Mouse (Mus musculus) limb, embryonic 14.5 days (tissue): ENCODE data around the gene Pigp. TPM values are rescaled to one million over a fixed set of nuclear protein-coding genes. Genes with fewer than 3 reads are reported as not detected.

Source experiments
- ATAC-seq: fragments of 200-750 bp; cut with Nextera tagmentation; 2 replicates; pipeline ENCODE4 v1.8.0; 2017; ENCODE audit warnings: low read depth, moderate number of reproducible peaks, moderate TSS enrichment; ENCODE audit not compliant: low FRiP score
- DNase-seq: peaks from one replicate; pipeline ENCODE4 v3.0.0-alpha.2; 2015; ENCODE audit warnings: low spot score
- H3K27ac ChIP-seq: fragments of 300-500 bp; sonication (generic); replicated peaks from 2 replicates; pipeline ENCODE4 v1.5.1; 2014; ENCODE audit warnings: low read depth, mild to moderate bottlenecking, low read length, moderate library complexity, mixed read lengths
- H3K27me3 ChIP-seq: fragments of 300-500 bp; sonication (generic); 2 replicates; pipeline ENCODE4 v1.6.1; 2014; ENCODE audit warnings: low read length, mixed read lengths; ENCODE audit not compliant: control insufficient read depth, insufficient read depth
- H3K36me3 ChIP-seq: fragments of 300-500 bp; sonication (generic); 2 replicates; pipeline ENCODE4 v1.6.1; 2014; ENCODE audit warnings: mild to moderate bottlenecking, low read length, moderate library complexity, mixed read lengths; ENCODE audit not compliant: control insufficient read depth, insufficient read depth
- H3K4me1 ChIP-seq: fragments of 300-500 bp; sonication (generic); 2 replicates; pipeline ENCODE4 v1.6.1; 2014; ENCODE audit warnings: antibody characterized with exemption, low read length, mixed read lengths; ENCODE audit not compliant: control insufficient read depth, insufficient read depth
- H3K4me2 ChIP-seq: fragments of 300-500 bp; sonication (generic); replicated peaks from 2 replicates; pipeline ENCODE4 v1.6.1; 2014; ENCODE audit warnings: low read depth, mild to moderate bottlenecking, low read length, moderate library complexity; ENCODE audit not compliant: severe bottlenecking
- H3K4me3 ChIP-seq: fragments of 300-500 bp; sonication (generic); replicated peaks from 2 replicates; pipeline ENCODE4 v1.5.1; 2014; ENCODE audit warnings: low read length
- H3K9ac ChIP-seq: fragments of 300-500 bp; sonication (generic); 2 replicates; pipeline ENCODE4 v1.6.1; 2014; ENCODE audit warnings: mild to moderate bottlenecking, low read depth, low read length, moderate library complexity; ENCODE audit not compliant: severe bottlenecking
- H3K9me3 ChIP-seq: fragments of 300-500 bp; sonication (generic); 2 replicates; pipeline ENCODE4 v1.6.1; 2016; ENCODE audit warnings: low read length; ENCODE audit not compliant: control insufficient read depth
- POLR2A ChIP-seq: fragments of 200-500 bp; IDR thresholded peaks from 2 replicates; pipeline ENCODE4 v1.8.0; 2012; ENCODE audit warnings: inconsistent platforms, mild to moderate bottlenecking, moderate library complexity, borderline replicate concordance; ENCODE audit not compliant: insufficient read depth, insufficient read length; ENCODE audit errors: extremely low read depth
- WGBS: fragments of 180-500 bp; shearing (Covaris S2); extraction: QIAGEN DNeasy Blood & Tissue Kit; methylation state at CpG from one replicate; pipeline ENCODE4 v1.1.7; 2014; 5-methylcytosine and 5-hydroxymethylcytosine counted together
- polyA plus RNA-seq, 2 experiments: library from polyadenylated mRNA; depleted of rRNA in 1 of 2; stranded (reverse) in 1 of 2; unstranded in 1 of 2; fragments of >200 nt; fragmentation: Nextera tagmentation in 1 of 2; extraction: Ambion mirVana in 1 of 2; gene quantifications; 2 replicates each; pipeline versions ENCODE4 v1.2.1 to v1.2.3; 2012 to 2014

The Pigp gene
- polyA plus RNA-seq, 2 experiments: 83.2 to 101 TPM

- H3K4me1 ChIP-seq: peaks cover 9% of the 10 kb centered on the region
- ATAC-seq (no peak), DNase-seq (no peak)
- no peak overlapping the region for H3K4me3 ChIP-seq
- H3K27ac ChIP-seq: no peak overlapping the region
- no peaks in the 10 kb centered on the region for H3K27me3 ChIP-seq
- no peaks in the 10 kb centered on the region for H3K9me3 ChIP-seq
- no peak overlapping the region for H3K9ac ChIP-seq
- no peak for TF ChIP-seq POLR2A
- H3K4me2 ChIP-seq: no peak overlapping the region
- no peaks in the 10 kb centered on the region for H3K36me3 ChIP-seq
- WGBS: 86% methylated on average over 1 of the region's 1 CpGs
Measured at GRCm38 (mm10) chr16:94311416-94311815, 60.2 kb downstream of the Pigp start.

DNA sequence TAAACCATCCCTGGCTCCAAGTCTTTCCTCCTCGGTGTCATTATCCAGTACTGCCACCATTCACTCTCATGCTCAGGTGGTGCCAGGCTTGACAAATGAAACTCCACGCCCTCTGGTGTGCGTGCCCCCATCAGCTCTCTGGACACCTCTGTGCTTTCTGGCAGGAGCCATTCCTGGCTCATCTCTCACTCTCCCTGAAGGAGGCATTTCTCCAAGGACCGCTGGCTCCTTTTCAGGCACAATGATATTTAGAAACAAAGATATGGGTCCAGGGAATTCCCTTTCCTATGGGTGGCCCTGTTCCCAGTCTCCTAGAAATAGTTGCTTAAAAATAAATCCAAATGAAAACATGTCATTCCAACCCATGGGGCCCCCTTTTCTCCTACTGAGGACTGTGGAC is 62.6 kb downstream of the Pigp start:
- 94% methylated on average over 4 of the region's 4 CpGs for WGBS

More for the DNA sequence above, 62.6 kb downstream of the Pigp start:
- ATAC-seq (no peak), DNase-seq (no peak)
- Histone ChIP-seq H3K4me1 (peaks cover 9% of the 10 kb centered on the region), H3K4me2 (no peak overlapping the region), H3K36me3 (no peaks in the 10 kb centered on the region), H3K27me3 (no peaks in the 10 kb centered on the region), H3K9ac (no peak overlapping the region), H3K9me3 (no peaks in the 10 kb centered on the region), H3K27ac (no peak overlapping the region), H3K4me3 (no peak overlapping the region)
- TF ChIP-seq POLR2A: no peak

Other genes starting within 250 kb of the Pigp start
- gene Hlcs, start 58.3 kb downstream of the Pigp start, polyA plus RNA-seq (2012; rRNA removed): 6.1 and 7.1 TPM in 2 replicates
- 6.3 and 6.4 TPM in 2 replicates for gene Hlcs, start 58.3 kb downstream of the Pigp start, polyA plus RNA-seq (2014; fragmentation: Nextera tagmentation; extraction: Ambion mirVana)
- 2.3 and 2.9 TPM in 2 replicates for gene Ripply3, start 43.4 kb downstream of the Pigp start, polyA plus RNA-seq (2012; rRNA removed)
- 5.2 TPM in 2 replicates for gene Ripply3, start 43.4 kb downstream of the Pigp start, polyA plus RNA-seq (2014; fragmentation: Nextera tagmentation; extraction: Ambion mirVana)
- 113 and 123 TPM in 2 replicates for gene Ttc3, start 1.2 kb downstream of the Pigp start, polyA plus RNA-seq (2012; rRNA removed)
- gene Ttc3, start 1.2 kb downstream of the Pigp start, polyA plus RNA-seq (2014; fragmentation: Nextera tagmentation; extraction: Ambion mirVana): 294 and 297 TPM in 2 replicates
- gene Vps26c, start 155.0 kb upstream of the Pigp start, polyA plus RNA-seq (2012; rRNA removed): 50.3 and 55.3 TPM in 2 replicates
- gene Vps26c, start 155.0 kb upstream of the Pigp start, polyA plus RNA-seq (2014; fragmentation: Nextera tagmentation; extraction: Ambion mirVana): 55.0 and 55.7 TPM in 2 replicates
- 35.0 and 45.1 TPM in 2 replicates for gene Dyrk1a, start 198.2 kb upstream of the Pigp start, polyA plus RNA-seq (2012; rRNA removed)
- 12.3 and 15.1 TPM in 2 replicates for gene Dyrk1a, start 198.2 kb upstream of the Pigp start, polyA plus RNA-seq (2014; fragmentation: Nextera tagmentation; extraction: Ambion mirVana)